19 mouse cellular contexts compared by ENCODE assay signal in the genomic region with DNA sequence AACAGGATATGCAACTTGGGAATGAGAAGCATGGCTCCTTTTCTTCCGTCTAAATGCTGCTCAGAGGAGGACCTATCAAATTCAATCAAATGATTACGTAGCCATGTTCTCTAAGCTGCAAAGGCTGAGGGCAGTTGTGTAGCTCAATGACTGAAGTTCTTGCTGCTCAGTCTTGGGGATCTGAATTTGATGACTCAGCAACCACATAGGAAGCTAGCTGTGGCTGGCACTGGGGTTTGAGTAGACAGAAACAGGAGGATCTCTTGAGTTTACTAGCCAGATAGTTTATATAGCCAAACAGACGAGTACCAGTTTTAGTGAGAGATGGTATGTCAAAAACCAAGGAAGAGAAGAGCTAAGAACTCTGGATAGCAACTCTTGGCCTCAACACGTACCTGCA. TPM values are rescaled to one million over a fixed set of nuclear protein-coding genes. Genes with fewer than 3 reads are reported as not detected.
A peak's percentile ranks its signal among the peaks of the same experiment; 100 is the strongest.
DNase-seq lines count a peak whose midpoint lies in the region; ATAC-seq and TF ChIP-seq lines count a peak whose summit lies in the region.
"Had no signal": no experiment of that assay in that cellular context is flagged by ENCODE, and none has a peak within 500 bp of the region (broad histone marks: within the 10 kb centered on the region; RNA-seq: fewer than 3 reads in every experiment).

No protein-coding gene starts in this region.

- no peak overlapping the region for H3K9ac ChIP-seq in ES-E14 (ENCODE audit: insufficient read depth, low read depth, low read length, poor library complexity, severe bottlenecking)
- H3K9ac ChIP-seq in neural tube, embryonic 15.5 days (replicated peaks), result no peak overlapping the region
- H3K9ac ChIP-seq: embryonic facial prominence, embryonic 12.5 days; forebrain, embryonic 13.5 days; forebrain, embryonic 15.5 days; forebrain, postnatal 0 days had no signal

- DNase-seq in heart, adult 11 months, result peak; percentile 49
- no peak for DNase-seq in heart, postnatal 14 days
- DNase-seq in ES-E14 (ENCODE audit: low read depth, low spot score), result no peak
- no peak for DNase-seq in kidney, adult 18-20 months
- DNase-seq: adrenal gland, adult 8-10 months; adrenal gland, postnatal 14 days; adrenal gland, postnatal 36 days; cerebellum, adult 11-12 months; cerebellum, adult 2 months; cerebellum, adult 9-10 months; cerebellum, postnatal 10 days; cerebellum, postnatal 25 days; forebrain, postnatal 0 days had no signal

- WGBS in neural tube, embryonic 15.5 days, result 91% methylated on average over 4 of the region's 4 CpGs

- no peak overlapping the region for H3K27ac ChIP-seq in ES-E14 (ENCODE audit: insufficient read depth, low read depth, low read length, poor library complexity, severe bottlenecking)
- H3K27ac ChIP-seq in neural tube, embryonic 15.5 days (replicated peaks), result no peak overlapping the region
- H3K27ac ChIP-seq: embryonic facial prominence, embryonic 10.5 days; embryonic facial prominence, embryonic 12.5 days; forebrain, embryonic 13.5 days; forebrain, embryonic 15.5 days had no signal

- H3K36me3 ChIP-seq in ES-E14 (ENCODE audit: control insufficient read depth, insufficient read depth, low read length, poor library complexity, severe bottlenecking), result no peaks in the 10 kb centered on the region
- no peaks in the 10 kb centered on the region for H3K36me3 ChIP-seq in neural tube, embryonic 15.5 days
- H3K36me3 ChIP-seq: embryonic facial prominence, embryonic 10.5 days; embryonic facial prominence, embryonic 12.5 days; forebrain, embryonic 15.5 days had no signal

- no peak overlapping the region for H3K4me2 ChIP-seq in neural tube, embryonic 15.5 days
- H3K4me2 ChIP-seq: embryonic facial prominence, embryonic 12.5 days; forebrain, embryonic 13.5 days; forebrain, embryonic 15.5 days had no signal

- no peak overlapping the region for H3K4me3 ChIP-seq in ES-E14 (ENCODE audit: insufficient read depth in 1 of 2, low read depth in 1 of 2, low read length in 2 of 2, poor library complexity in 1 of 2, severe bottlenecking in 1 of 2)
- no peak overlapping the region for H3K4me3 ChIP-seq in neural tube, embryonic 15.5 days (replicated peaks)
- H3K4me3 ChIP-seq: embryonic facial prominence, embryonic 10.5 days; embryonic facial prominence, embryonic 12.5 days; forebrain, embryonic 13.5 days; forebrain, embryonic 15.5 days had no signal

- intact Hi-C loops in heart, postnatal 14 days (cut with DNase I), result no loop called here

- H3K27me3 ChIP-seq in neural tube, embryonic 15.5 days (replicated peaks), result no peaks in the 10 kb centered on the region
- H3K27me3 ChIP-seq: embryonic facial prominence, embryonic 12.5 days; forebrain, embryonic 13.5 days; forebrain, embryonic 15.5 days; Patski had no signal

- in situ Hi-C loops in ES-E14 (cut with MboI; ENCODE audit: low sequenced_read_pairs in 2 of 2, unreplicated experiment in 2 of 2), result no loop called here

- no peaks in the 10 kb centered on the region for H3K4me1 ChIP-seq in ES-E14 (ENCODE audit: control insufficient read depth in 2 of 2, insufficient read depth in 2 of 2, low read length in 2 of 2, poor library complexity in 1 of 2)
- no peaks in the 10 kb centered on the region for H3K4me1 ChIP-seq in neural tube, embryonic 15.5 days
- H3K4me1 ChIP-seq: embryonic facial prominence, embryonic 10.5 days; embryonic facial prominence, embryonic 12.5 days; forebrain, embryonic 13.5 days; forebrain, embryonic 15.5 days had no signal

- ATAC-seq in neural tube, embryonic 15.5 days (ENCODE audit: low FRiP score), result no peak
- ATAC-seq: forebrain, embryonic 13.5 days; forebrain, embryonic 15.5 days; forebrain, postnatal 0 days had no signal

- no peaks in the 10 kb centered on the region for H3K9me3 ChIP-seq in ES-E14 (ENCODE audit: control insufficient read depth, insufficient read depth, low read depth, low read length)
- H3K9me3 ChIP-seq in neural tube, embryonic 15.5 days (replicated peaks), result no peaks in the 10 kb centered on the region
- H3K9me3 ChIP-seq: embryonic facial prominence, embryonic 10.5 days; embryonic facial prominence, embryonic 12.5 days; forebrain, embryonic 13.5 days; forebrain, embryonic 15.5 days had no signal

TF ChIP-seq in ES-E14, 5 proteins besides CTCF, POLR2A, EP300 and RAD21:
- no peak for TF ChIP-seq ZC3H11A (IDR thresholded peaks at IDR 0.05; ENCODE audit: borderline replicate concordance, low read depth, low read length)
- 0 out of 2 replicates have a peak, but pooled peaks have one; percentile 53 for TF ChIP-seq MAFK (IDR thresholded peaks at IDR 0.05; ENCODE audit: insufficient read depth, low read depth, low read length)
- no peak for TF ChIP-seq ZNF384 (IDR thresholded peaks at IDR 0.05; ENCODE audit: low read depth, low read length)
- no peak for TF ChIP-seq HCFC1 (IDR thresholded peaks at IDR 0.05; ENCODE audit: borderline replicate concordance, insufficient read depth, low read length)
- TF ChIP-seq CHD2 (IDR thresholded peaks at IDR 0.05; ENCODE audit: low read depth, low read length), result no peak

RNA-seq across cellular contexts. Expression of a gene that starts 20.8 kb away (rescaled TPM):
- 10 to 100 TPM; 44.2 to 47.2 TPM for total RNA-seq in heart, postnatal 14 days (2021)
- 3.2 and 5.1 TPM in 2 replicates for total RNA-seq in ES-E14 (2012; rRNA removed)
- 119 and 134 TPM in 2 replicates for polyA plus RNA-seq in neural tube, embryonic 15.5 days (2015; fragmentation: Nextera tagmentation; extraction: Ambion mirVana)
